Mouse (Mus musculus) CD4-positive helper T cell, adult 2 months (primary cell): ENCODE data around the gene Stard13.

Experiments
- DNase-seq: peaks from one replicate; pipeline ENCODE4 v3.0.0-alpha.2; 2012; ENCODE audit warnings: low read depth, missing footprints, low spot score

Stard13 gene

DNA sequence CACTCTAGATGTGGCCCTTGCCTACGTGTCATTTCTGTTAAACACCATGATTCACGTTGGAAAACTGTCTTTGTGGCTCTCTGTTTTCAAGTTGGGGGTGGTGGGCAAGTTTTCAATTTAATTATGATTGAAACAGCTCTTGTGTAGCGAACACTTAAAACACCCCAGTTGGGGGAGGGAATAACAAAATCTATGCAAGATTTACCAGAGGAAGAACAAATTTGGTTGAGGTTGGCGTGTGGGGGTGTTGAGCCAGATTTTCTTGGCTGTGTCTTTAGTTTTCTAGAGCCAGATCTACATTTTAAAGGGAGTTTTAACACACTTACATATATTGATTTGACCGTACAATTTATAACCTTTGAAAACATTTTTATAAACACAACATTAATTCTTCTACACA, 173.9 kb downstream of the Stard13 start:
- no peak for DNase-seq

DNA sequence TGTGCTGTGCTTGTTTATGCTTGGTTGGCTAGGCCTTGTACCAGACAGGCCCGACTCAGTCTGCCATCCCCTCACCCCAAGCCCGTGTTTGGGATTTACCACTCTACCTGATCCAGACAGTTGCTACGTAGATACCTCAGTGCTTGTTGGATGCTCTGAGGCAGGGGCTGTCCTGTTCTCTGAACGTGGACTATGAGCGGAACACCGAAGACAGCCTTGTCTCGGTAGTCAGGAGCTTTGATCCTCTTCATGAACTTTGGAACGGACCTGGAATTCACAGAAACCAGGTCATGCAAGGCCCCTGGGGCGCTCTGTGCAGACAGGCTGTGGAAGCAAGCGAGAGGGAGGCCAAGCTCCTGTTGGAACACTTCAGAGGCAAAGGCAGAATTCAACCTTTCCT, 174.3 kb downstream of the Stard13 start:
- DNase-seq, result no peak

DNA sequence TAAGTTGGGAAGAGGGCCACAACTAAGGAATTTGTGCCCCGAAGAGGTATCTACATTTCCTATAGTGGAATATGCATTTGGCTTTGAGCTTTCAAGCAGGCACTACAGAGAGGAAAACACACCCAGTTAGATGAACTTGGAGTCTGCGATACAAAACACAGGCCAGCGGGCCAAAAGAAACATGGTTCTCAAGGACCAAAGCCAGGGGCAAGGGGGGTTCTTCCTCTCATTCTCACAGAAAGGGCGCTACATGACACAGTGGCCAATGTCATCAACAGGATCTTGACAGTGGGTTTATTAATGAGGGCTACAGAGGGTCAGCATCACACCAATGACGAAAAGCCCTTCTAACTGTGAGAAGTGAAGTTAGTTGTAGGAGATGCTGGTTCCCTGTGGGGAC, 175.9 kb downstream of the Stard13 start:
- DNase-seq, result no peak

DNA sequence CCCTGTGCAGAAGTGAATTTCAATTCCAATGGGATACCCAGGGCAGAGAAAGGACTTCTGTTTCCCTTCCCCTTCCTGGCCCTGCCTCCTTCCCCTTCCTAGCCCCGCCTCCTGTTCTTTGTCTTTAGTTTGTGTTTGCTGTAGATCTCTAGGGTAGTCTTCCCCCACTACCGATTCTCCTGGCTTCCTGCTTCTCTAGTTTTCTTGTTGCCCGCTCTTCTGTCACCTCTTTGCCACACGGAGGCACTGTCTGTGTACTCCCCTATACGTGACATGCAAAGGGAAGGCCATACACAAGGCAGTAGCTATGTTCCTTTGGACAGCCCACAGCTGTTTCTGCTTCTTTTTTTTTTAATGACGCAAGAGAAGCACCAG, 176.7 kb downstream of the Stard13 start:
- DNase-seq, result no peak

DNA sequence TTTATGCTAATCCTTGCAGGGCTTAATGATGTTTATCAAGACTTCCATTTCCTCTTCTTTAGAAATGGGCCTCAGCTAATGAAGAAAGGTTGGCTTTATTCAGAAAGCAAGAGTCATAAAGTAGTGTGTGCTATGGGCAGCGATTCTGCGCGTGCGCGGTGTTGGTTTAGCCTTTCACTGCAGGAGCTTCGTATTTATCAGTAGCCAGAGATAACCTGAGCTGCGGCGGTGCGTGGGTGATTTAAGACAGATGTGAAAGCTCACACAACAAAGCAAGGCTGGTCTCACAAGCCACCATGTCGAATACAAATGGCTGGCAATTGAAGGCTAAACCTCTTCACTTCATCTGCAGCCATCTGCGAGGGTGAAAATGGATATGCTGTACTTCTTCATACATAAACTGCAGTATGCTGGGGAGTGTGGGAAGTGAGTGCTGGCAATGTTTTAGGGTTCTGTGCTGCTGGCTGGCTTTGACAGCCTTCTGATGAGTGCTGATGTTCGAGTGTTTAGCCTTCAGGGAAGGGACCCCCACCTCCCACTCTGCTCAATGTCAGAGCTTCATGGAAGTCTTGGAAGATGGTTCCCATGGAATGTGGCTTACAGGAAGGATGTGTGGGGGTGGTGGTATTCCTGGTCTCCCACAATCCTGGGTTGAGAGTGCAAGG, 177.2 kb downstream of the Stard13 start:
- no peak for DNase-seq

DNA sequence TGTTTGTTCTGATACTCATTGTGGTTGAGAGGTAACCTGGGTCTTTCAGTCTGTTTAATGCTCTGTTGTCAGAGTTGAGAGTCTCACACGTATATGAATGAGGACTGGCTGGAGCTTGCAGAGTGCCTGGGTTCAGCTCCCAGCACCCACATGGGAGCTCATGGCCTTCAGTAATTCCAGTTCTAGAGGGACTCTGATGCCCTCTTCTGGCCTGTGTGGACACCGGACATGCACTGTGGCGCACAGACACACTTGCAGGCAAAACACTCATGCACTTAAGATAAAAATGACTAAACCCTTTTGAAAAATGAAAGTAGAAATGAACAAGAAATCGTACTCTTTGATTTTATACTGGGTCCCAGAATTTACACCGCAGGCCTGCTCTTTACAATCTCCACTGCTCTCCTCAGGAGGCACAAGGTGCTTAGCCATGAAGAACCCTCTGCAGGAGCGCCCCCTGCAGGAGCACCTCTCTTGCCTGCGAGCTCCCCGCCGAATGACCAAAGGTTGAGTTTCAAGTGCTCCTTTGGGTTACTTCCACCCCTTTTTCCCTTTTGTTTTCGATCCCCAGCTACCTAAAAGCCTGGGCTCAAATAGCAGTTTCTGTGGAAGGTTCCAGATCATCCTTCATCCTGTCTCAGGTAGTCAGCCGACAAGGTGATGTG, 178.1 kb downstream of the Stard13 start:
- DNase-seq, result no peak

DNA sequence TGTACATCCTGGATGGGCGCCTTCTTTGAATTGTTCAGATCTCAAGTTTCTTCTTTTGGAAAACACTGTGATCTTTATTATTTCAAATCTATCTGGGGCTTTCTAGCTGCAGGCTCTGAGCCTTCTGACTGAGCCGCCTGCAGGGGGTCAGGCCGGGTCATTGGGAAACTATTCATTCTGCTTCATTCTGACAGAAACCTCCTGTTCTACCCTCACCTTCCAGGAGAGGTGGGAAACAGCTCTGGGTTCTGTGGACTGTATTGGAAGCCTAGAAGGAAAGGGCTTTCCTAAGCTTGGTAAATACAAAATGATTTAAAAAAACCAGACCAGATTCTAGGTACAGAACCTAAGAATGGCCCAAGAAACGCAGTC, 178.9 kb downstream of the Stard13 start:
- no peak for DNase-seq

DNA sequence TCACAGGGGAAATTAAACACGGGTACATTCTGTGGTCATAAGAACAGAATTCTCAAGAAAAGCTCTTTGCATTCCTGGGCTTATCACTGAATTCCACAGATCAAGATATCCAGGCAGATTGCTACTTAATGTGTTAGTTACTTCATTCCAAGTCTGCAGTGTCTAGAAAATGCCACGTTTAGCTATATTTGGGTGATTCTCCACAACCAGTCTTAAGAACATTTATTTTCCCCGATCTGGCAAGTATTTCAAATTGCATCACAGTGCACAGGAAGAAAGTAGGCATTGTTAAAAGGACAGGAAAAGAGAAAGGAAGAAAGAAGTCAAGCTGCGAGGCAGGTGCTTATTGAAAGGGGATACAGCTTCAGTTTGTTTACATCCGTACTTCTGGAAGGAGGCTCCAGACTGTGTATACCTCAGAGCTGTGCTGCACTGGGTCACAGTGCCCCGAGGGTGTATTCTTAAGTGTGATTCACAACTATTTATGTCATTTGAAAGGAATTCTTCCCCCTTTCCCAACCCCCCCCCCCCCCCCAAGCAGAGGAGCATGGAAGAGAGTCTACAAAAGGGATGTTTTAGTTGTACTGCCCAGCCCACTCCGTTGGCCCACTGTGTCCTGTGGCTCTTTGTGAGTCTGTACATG, 179.4 kb downstream of the Stard13 start:
- no peak for DNase-seq

DNA sequence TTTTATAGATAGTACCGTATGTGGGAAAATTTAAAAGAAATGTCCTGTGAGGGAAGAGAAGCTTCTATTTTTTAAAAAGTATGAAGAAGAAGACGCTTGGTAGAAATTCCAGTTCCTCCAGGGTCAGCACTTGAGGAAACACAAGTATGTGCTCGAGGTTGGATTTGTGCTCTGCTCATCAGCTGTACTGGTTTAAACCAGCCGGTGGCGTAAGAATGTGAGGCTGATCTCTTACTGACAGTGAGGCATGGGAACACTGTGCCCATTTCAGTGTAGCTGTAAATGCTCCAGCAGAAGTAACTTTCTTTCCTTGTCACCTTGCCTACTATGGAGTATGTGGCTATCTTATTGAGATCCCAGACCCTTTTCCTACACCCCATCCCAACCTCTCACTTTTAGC, 180.4 kb downstream of the Stard13 start:
- no peak for DNase-seq

DNA sequence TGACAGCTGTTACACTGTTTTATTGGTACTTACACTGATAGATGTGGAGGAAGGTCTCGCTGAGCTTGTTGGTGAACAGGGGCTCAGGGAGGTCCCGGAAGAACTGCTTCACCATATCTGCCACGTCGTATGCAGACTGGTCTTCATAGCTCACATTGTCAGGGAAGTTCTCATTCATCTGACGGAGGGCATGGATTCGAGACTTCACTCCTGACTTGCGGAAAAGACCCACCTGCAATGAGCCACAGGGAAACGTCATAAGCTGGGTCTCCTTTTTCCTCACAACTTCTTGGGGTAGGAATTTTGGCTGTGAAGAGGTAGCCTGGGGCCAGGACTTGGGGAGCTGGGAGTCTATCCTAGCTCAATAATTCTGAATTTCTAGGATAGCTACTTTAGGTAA, 181.3 kb downstream of the Stard13 start:
- no peak for DNase-seq

DNA sequence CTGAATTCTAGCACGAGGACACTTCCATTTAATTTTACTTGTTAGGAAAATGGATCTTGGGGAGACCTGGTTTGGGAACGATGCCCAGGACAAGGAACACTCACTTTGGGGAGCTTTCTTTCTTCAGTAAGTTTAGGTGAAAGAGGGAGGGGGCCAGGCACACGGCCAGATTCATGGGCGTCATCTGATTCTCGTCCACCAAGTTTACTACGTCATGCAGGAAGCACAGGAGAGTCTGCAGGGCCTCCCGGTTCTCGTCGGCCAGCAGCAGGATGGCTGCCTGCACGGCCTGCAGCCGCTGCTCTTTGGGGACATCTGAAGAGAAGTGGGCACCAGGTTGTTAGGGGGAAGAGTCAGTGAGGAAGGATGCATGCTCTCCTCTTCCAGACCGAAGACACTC, 186.1 kb downstream of the Stard13 start:
- no peak for DNase-seq

DNA sequence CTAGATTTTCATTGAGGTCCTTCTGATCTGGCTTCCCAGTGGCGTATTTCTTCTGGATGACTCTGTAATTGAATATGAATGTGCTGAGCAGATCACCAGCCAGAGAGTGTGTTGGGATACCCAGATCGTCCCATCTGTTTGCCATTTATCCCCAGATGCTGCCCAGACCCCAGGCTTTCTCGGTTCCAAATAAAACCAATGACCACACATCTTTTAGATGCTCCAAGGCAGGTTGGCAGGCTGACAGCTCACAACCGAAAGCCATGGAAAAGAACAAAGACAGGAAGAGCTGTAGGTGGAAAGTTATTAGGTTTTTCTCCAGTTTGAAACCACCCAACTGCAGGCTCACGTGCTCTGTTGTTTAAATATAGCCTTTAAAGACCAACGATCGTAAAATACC, 186.7 kb downstream of the Stard13 start:
- DNase-seq, result no peak

DNA sequence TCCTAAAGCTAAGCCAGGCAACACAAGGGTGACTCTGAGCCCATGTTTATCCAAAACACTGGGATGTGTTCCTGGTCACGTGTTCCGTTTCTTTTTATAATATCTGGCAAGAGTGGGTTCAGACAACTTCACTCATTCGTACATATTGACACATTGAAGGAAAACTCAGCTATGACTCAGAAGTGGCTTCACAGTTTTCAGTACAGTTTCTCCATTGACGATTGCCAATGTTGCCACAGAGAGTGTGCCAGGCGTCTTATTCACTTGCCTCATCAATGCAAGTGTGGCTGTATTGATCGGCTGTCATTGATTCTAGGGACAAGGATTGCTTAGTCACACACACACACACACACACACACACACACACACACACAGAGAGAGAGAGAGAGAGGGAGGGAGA, 187.5 kb downstream of the Stard13 start:
- DNase-seq, result no peak

DNA sequence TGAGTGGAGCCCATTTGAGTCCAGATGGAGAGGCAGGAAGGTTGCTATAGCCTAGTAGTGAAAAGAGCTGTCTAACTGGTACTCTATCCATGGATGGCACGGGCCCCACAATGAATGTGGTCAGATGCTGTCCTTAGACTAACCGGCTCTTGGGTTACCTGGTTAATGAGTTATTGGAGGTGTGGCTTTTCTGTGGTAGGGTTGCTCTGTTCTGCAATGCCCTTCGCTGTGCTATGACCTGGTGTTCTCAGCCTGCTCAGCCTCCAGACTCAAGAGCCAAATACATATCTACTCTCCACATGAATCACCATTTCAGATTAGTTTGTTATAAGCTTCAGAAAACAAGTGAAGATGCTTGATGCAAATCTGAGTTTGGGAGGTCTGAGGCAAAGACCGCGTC, 190.7 kb downstream of the Stard13 start:
- DNase-seq, result no peak

DNA sequence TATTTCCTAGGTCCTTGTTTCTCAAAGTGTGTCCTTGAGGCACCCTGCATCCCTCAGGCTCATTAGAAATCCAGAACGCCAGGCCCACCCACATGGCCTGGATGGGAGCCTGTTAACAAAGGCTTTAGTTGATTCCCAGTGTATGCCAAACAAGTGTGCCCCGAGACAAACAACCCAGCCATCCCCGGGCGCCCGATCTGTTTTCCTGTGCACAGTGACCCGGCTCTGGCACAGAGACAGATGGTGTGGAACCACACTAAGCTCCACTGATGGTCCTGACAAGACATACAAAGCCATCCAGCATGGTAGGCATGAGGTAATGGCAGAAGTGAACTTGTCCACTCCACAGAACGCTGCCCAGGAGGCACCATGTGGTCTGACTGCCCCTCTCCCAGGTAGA, 195.8 kb downstream of the Stard13 start:
- no peak for DNase-seq

DNA sequence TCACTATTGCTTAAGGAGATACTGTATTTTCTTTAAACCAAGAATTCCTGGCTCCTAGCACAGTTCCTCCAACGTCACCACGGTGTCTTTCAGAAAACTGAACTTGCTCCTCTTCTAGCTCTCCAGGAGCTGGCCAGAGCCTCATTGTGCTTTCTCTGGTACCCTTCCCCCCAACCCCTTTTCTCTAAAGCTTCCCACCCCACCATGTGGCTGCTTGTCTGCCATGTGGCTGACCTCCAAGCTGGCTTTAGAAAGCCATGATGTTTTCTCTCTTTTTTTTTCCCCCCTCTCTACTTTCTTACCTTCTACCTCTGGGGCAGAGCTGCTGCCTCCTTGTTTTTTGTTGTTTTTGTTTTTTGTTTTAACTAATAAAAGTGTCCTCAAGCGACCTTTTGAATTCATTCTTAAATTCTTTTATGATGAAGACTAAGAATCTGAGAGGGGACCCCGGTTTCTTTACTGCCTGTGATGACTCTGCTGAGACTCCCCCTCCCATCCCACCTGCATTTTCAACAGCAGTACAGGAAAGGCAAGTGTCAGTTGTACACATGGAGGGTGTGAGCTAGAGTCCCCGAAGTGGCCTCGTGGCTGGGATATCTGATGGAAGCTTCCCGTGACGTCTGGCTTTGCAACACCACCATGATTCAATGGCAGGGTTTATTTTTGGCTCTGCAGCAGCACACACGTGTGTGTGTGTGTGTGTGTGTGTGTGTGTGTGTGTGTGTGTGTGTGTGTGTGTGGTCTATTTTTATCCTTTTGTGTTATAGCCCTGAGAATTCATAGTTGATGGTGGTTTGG, 198.7 kb downstream of the Stard13 start:
- no peak for DNase-seq

DNA sequence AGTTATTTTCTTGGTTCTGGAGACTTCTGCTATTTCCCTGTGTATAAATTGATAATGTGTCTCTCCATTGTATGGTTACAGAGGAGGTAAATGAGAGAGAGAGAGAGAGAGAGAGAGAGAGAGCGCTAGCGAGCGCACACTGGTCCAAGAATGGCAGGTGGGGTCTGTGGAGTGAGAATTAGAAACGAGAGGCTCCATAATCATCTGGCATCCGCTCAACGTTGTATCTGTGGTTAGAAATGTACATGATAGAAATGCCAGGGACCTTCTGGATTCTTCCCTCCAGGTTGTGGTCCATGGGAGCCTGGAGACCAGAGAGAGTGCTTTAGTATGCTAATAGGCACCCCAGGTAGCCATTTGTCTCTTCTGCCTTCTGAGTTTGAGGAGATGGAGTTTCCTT, 204.7 kb downstream of the Stard13 start:
- DNase-seq, result no peak

DNA sequence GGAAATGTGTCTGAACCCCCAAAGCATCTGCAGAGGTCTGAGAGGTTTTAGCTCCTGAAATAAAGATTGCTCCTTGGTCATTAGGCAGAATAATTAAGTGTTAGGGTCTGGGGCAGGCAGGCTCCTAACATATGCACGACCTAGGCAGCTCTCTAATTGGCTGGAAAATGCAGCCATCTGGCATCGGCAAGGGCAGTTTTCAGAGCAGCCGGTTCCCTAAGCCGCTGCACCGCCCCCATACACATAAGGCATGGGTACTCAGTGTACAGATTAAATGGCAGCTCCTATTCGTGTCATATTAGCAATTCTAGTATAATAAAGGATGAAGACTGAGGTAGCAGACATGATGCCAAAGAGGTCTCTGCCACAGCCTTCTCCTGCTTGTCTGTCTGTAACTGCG, 206.5 kb downstream of the Stard13 start:
- DNase-seq, result no peak

DNA sequence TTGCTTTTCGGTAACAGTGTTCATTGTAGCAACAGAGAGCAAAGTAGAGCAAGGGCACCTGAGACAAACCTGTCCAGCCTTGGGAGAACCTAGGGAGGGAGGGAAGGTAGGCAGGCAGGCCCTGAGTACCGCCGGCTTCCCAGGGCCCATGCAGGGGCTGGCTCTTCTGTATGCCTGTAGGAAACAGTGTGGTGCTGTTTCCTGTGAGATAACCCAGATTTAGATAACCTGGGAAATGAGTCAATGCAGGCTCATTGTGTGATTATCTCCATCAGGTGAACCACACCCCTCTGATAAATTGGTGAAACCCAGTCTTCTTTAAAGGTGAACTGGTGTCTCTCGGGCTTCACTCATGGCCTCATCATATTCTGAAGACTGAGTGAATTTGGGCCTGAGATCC, 207.6 kb downstream of the Stard13 start:
- no peak for DNase-seq

DNA sequence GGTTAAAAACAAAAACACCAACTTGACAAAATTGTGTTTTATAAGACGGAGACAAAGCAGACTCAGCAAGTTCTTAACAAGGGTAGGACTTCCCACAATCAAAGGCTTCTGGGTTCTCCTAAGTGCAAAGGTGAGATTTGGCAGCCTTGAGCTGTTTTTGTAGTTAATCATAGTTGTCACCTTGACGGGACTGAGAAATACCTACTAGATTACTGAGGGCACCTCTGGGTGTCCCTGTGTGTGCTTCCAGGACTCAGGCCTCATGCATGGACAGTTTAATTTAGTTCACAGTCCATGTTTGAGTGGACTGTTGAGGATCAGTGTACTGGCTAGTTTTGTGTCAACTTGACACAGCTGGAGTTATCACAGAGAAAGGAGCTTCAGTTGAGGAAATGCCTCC, 209.2 kb downstream of the Stard13 start:
- no peak for DNase-seq

DNA sequence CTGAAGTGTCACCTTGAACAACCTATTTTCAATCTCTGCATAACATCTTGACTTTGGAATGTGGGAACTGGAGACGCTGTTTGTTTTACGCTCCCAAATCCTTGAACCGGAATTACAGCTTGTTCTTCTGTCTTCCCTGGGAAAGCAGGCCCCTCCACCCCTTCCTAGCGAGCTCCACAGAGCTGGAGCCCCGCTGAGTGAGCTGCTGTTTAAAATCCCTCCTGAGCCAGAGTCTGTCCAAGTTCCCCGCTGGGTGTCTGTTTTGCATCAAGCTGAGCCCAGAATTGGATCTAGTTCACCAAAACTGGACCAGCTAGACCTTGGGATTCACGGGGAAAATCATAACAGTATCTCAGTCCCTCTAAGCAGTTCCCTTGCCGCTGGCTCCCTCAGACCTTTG, 210.2 kb downstream of the Stard13 start:
- DNase-seq, result no peak

DNA sequence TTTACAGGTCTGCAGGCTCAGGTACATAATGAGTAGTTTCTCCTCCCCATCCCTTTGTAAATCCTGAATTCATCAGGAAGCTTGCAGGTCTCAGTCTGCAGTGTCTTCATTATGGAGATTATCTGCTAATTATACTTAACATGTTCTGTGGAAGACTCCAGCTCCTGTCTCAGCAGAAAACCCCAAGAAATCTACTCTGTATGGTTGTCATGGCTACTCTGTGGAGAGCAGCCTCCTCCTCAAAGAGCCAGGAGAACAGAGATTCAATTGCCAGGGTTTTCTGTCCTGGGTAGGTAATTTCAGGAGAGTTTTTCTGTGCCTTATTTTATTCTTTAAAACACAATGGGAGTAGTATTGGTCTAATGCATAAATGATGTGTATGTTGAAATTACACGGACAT, 210.7 kb downstream of the Stard13 start:
- no peak for DNase-seq

DNA sequence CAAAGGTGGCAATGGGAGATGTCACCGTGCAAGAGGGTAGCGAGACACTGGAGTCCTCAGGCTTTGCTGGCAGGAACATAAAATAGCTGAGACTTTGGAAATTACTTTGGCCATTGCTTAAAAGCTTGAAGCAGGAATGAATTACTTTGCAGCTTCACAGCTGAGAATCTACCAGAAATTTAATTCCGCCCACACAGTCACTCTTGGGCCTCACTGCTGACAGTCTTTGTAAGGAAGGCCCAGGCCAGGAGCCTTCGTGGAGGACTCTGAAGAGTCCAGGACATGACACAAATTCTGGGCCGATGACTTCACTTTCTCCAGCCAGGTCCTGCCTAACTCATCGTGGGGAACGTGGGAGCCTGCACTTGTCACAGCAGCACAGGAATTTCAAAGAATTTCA, 211.6 kb downstream of the Stard13 start:
- no peak for DNase-seq
